Mouse (Mus musculus) small intestine, adult 2 months (tissue): ENCODE data around the gene 2310007B03Rik.

Experiments
- CTCF ChIP-seq: fragments of 200-500 bp; IDR thresholded peaks from 2 replicates; pipeline ENCODE4 v1.5.1; 2012; ENCODE audit warnings: low read depth, mild to moderate bottlenecking, control low read depth, inconsistent platforms, low read length, moderate library complexity, mixed read lengths; ENCODE audit not compliant: insufficient replicate concordance, insufficient read length; ENCODE audit errors: extremely low read depth
- POLR2A ChIP-seq: fragments of 200-500 bp; IDR thresholded peaks from 2 replicates; pipeline ENCODE4 v1.6.1; 2012; ENCODE audit warnings: low read depth, mild to moderate bottlenecking, control low read depth, inconsistent platforms, low read length, moderate library complexity

DNA sequence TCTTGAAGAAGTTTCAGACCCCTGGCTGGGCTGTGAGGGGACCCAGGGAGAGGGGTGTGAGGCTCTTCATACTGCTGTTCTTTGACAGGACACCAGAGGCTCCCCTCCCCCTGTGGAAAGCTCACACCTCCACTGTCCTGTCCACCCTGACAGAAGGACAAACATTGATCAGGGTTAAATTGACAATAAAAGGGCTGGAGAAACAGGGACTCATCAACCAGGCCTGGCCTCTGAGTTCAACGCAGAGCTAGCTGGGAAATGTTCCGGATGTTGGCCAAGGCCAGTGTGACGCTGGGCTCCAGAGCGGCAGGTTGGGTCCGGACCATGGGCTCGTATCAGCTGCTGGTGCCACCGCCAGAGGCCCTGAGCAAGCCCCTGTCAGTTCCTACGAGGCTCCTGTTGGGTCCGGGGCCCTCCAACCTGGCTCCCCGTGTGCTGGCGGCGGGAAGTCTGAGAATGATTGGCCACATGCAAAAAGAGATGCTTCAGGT lies 25.7 kb downstream of the 2310007B03Rik start, which contains the start of gene Agxt:
- TF ChIP-seq CTCF (no peak), POLR2A (no peak)
